Mouse (Mus musculus) thymus, adult 2 months (tissue): ENCODE results near the gene Ccdc174. TPM values are rescaled to one million over a fixed set of nuclear protein-coding genes. Genes with fewer than 3 reads are reported as not detected.

Experiments used
- DNase-seq: peaks from one replicate; pipeline ENCODE4 v3.0.0; 2021
- H3K27ac ChIP-seq: fragments of 200-500 bp; 2 replicates; pipeline ENCODE4 v1.5.1; 2012; ENCODE audit warnings: low read length, control low read depth; ENCODE audit not compliant: control insufficient read depth, insufficient read depth
- H3K27me3 ChIP-seq: fragments of 200-500 bp; 2 replicates; pipeline ENCODE4 v1.6.1; 2012; ENCODE audit warnings: mild to moderate bottlenecking, low read length, moderate library complexity, mixed read lengths; ENCODE audit not compliant: control insufficient read depth, insufficient read depth
- H3K36me3 ChIP-seq: fragments of 200-500 bp; 2 replicates; pipeline ENCODE4 v1.6.1; 2012; ENCODE audit warnings: mild to moderate bottlenecking, low read length, moderate library complexity; ENCODE audit not compliant: control insufficient read depth, insufficient read depth
- H3K4me1 ChIP-seq: fragments of 200-500 bp; replicated peaks from 2 replicates; pipeline ENCODE4 v1.6.1; 2012; ENCODE audit warnings: low read length; ENCODE audit not compliant: control insufficient read depth, insufficient read depth
- H3K4me3 ChIP-seq: fragments of 200-500 bp; 2 replicates; pipeline ENCODE4 v1.5.1; 2012; ENCODE audit warnings: mild to moderate bottlenecking, low read length, control low read depth, moderate library complexity; ENCODE audit not compliant: control insufficient read depth, insufficient read depth
- CTCF ChIP-seq: fragments of 200-500 bp; IDR thresholded peaks from 2 replicates; pipeline ENCODE4 v1.5.1; 2012; ENCODE audit warnings: mild to moderate bottlenecking, control low read depth, low read length, moderate library complexity, borderline replicate concordance; ENCODE audit not compliant: control insufficient read depth, poor library complexity, insufficient read depth; ENCODE audit errors: extremely low read depth
- POLR2A ChIP-seq: fragments of 200-500 bp; IDR thresholded peaks from 2 replicates; pipeline ENCODE4 v1.6.1; 2012; ENCODE audit warnings: mild to moderate bottlenecking, low read length, control low read depth, moderate library complexity; ENCODE audit not compliant: control insufficient read depth, poor library complexity, insufficient read depth; ENCODE audit errors: extremely low read depth
- WGBS: fragments of 180-500 bp; shearing (Covaris S2); methylation state at CpG from one replicate; pipeline ENCODE4 v1.1.7; 2018; 5-methylcytosine and 5-hydroxymethylcytosine counted together
- polyA plus RNA-seq: library from polyadenylated mRNA; depleted of rRNA; stranded (reverse); fragments of >200 nt; gene quantifications from 2 replicates; pipeline ENCODE4 v1.2.3, GENCODE M21; 2012

Ccdc174 gene
- polyA plus RNA-seq, 1 experiment, result 7.8 TPM

DNA sequence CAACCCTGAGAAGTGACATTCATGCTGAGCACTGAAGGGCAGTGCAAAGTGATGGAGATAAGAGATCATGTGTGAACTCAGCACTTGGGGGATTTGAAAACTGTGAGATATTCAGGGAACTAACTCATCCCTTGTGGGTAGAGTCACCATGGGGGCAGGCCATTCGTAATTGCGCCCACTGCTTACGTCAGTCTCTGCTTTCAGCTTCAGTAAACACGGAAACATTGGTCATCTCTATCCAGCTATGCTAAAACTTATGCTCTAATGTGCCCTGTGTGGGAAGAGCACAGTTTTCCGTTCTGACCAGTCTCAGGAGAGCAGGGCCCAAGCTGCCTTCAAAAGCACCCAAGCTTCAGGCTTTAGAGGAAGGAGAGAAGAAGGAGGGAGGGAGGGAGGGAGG, 19.5 kb upstream of the Ccdc174 start:
- 82% methylated on average over 5 of the region's 5 CpGs for whole genome bisulfite sequencing
- TF ChIP-seq POLR2A (no peak), CTCF (no peak)
- H3K27me3 ChIP-seq, result no peaks in the 10 kb centered on the region
- H3K36me3 ChIP-seq, result no peaks in the 10 kb centered on the region
- DNase-seq, result no peak
- no peak overlapping the region for H3K27ac ChIP-seq
- no peak overlapping the region for H3K4me3 ChIP-seq
- H3K4me1 ChIP-seq, result no peaks in the 10 kb centered on the region

DNA sequence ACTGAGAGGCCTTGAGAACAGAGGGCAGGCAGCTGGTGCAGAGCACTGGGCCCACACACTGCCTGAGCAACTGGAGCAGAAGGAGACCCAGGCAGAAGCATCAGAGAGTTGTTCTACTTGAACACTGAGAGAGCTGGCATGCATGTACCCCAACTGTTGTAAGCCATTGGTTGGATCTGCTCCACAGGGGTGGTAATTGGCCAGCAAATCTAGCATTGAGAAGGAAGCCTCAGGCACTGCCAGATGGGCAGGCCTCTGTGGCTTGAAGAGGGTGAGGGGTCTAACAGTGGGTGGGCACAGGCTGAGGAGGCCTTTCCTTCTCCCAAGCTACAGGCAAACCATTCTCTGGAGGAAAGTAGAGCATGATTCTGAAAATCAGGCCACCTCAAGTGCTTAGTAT, 15.0 kb upstream of the Ccdc174 start:
- TF ChIP-seq POLR2A (no peak), CTCF (no peak)
- Histone ChIP-seq H3K4me3 (no peak overlapping the region), H3K27me3 (no peaks in the 10 kb centered on the region)

DNA sequence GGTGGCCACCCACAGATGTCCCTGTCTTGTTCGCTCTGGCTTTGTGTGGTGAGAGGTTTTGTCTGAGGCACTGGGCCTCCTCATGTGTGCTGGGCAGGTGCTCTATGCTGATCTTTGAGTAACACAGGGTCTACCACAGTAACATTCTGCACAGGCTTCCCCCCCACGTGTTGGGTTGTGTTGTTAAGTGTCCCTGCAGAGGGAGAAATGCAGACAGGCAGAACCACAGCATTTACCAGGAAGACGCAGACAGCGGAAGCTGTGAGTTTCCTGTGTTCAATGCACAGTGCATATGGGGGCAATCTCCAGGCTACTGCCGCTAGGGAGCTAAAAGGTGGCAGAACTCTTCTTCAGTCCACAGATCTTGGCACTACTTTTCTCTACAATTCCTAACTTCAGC, 13.3 kb upstream of the Ccdc174 start:
- H3K4me3 ChIP-seq, result no peak overlapping the region
- peak; percentile 31 for DNase-seq
- TF ChIP-seq POLR2A, result no peak
- TF ChIP-seq CTCF, result no peak
- whole genome bisulfite sequencing, result 22% methylated on average over 5 of the region's 5 CpGs
- H3K4me1 ChIP-seq, result peaks cover 16% of the 10 kb centered on the region
- H3K27me3 ChIP-seq, result no peaks in the 10 kb centered on the region
- peak overlapping the region; percentile 64 for H3K27ac ChIP-seq
- no peaks in the 10 kb centered on the region for H3K36me3 ChIP-seq

More for the DNA sequence above, 15.0 kb upstream of the Ccdc174 start:
- Histone ChIP-seq H3K4me1 (peaks cover 16% of the 10 kb centered on the region), H3K27ac (no peak overlapping the region), H3K36me3 (no peaks in the 10 kb centered on the region)
- no peak for DNase-seq

DNA sequence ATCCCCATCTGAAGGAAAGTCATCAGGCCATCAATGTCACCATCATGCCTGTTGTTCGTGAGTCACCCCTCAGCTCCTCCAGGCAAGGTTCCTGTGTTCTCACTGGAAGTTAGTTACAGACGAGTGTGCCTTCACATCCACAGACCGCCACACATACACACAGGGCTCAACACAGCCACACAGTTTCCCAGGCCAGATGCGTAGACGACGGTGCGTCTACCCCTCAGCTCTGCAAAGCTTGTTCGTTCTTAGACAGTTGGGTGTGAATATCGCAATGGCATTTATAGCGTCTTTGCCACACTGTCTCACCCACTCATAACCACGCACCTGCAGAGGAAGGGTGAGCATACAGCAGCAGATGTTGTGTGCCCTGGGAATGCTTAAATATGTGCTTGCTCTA, 12.3 kb upstream of the Ccdc174 start:
- H3K27me3 ChIP-seq, result no peaks in the 10 kb centered on the region
- no peak for TF ChIP-seq POLR2A
- TF ChIP-seq CTCF, result no peak
- no peak overlapping the region for H3K4me3 ChIP-seq
- peak; percentile 14 for DNase-seq
- 44% methylated on average over 11 of the region's 11 CpGs for WGBS
- H3K36me3 ChIP-seq, result no peaks in the 10 kb centered on the region
- peak overlapping the region; percentile 52; the same call in 1 of the 2 replicates for H3K27ac ChIP-seq
- H3K4me1 ChIP-seq, result peaks cover 16% of the 10 kb centered on the region

DNA sequence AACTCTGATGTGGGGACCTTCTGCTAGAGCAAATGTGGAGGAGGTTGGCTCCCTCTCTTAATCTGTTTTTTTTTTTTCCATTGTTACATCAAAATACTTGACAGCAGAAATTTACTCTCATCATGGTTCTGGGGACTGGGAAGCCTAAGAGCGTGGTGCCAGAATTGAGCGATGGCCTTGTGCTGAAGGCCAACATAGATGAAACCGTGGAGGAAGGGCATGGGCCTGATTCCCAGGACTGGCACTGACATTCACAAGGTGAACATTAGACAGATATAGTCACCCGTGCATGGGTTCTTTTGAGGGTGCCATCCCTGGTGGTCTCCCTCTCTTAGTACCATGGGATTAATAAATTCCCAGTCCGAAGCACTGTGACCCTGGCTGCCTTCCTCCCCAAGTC, 9.8 kb upstream of the Ccdc174 start:
- 95% methylated on average over 5 of the region's 5 CpGs for WGBS
- TF ChIP-seq POLR2A (no peak), CTCF (no peak)
- H3K27ac ChIP-seq, result no peak overlapping the region
- no peak overlapping the region for H3K4me3 ChIP-seq
- H3K27me3 ChIP-seq, result no peaks in the 10 kb centered on the region
- H3K4me1 ChIP-seq, result peaks cover 16% of the 10 kb centered on the region
- no peaks in the 10 kb centered on the region for H3K36me3 ChIP-seq
- DNase-seq, result no peak

DNA sequence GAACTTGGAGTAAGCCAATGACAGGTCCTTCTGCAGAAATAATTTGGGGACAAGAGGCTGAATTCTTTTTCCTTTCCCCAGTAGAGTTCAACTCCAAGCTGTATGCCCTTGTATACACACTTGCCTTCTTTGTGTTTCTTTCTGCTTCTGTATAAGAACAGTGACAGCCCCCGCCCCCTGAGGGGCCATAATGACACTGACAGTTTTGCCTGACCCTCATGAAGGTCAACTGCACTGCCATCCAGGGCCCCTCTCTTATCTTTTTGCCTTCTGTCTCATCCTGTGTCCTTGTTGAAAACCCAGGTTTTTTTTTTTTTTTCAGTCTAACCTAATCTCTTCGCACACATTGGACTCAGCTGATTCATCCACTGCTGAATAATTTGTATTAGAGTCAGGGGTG, 5.1 kb upstream of the Ccdc174 start:
- 69% methylated on average over 2 of the region's 2 CpGs for WGBS
- no peaks in the 10 kb centered on the region for H3K36me3 ChIP-seq
- TF ChIP-seq POLR2A, result no peak
- no peak for TF ChIP-seq CTCF

DNA sequence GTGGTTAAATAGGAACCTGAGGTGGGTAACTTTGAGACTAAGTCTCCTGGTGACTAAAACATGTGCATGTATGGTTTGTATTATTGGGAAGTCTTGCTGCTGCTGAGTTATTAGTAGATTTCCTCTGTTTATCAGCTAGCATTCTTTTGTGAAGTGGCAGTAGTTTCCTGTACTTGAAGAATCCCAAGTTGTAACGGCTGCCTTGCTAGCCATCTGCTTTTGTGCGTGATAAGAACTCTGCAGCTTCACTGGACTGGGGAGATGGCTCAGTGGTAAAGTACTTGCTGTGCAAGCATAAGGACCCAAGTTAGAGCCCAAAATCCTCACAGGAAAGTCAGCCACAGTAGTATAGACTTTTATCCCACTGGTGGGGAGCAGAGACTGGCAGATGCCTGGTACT, 6.0 kb downstream of the Ccdc174 start:
- no peak overlapping the region for H3K27ac ChIP-seq
- 91% methylated on average over 2 of the region's 2 CpGs for WGBS
- peaks cover 2% of the 10 kb centered on the region; the same call in 1 of the 2 replicates for H3K4me1 ChIP-seq
- H3K27me3 ChIP-seq, result no peaks in the 10 kb centered on the region
- no peak for TF ChIP-seq CTCF
- TF ChIP-seq POLR2A, result no peak
- H3K36me3 ChIP-seq, result peaks cover 59% of the 10 kb centered on the region
- H3K4me3 ChIP-seq, result no peak overlapping the region
- DNase-seq, result no peak

More for the DNA sequence above, 5.1 kb upstream of the Ccdc174 start:
- no peak for DNase-seq
- Histone ChIP-seq H3K27ac (no peak overlapping the region), H3K4me3 (no peak overlapping the region), H3K27me3 (no peaks in the 10 kb centered on the region), H3K4me1 (no peaks in the 10 kb centered on the region)
